Mouse (Mus musculus) heart, embryonic 10.5 days (tissue): ENCODE results near the gene Vezf1. TPM values are rescaled to one million over a fixed set of nuclear protein-coding genes. Genes with fewer than 3 reads are reported as not detected.
"Not testable (repeated sequence)": the region's sequence is repeated elsewhere in the genome, so short reads cannot be mapped to it uniquely, and the experiment has no call there.

Experiments
- DNase-seq: peaks from one replicate; pipeline ENCODE4 v3.0.0-alpha.2; 2017; ENCODE audit warnings: low spot score
- H3K27ac ChIP-seq: fragments of 300-500 bp; sonication (generic); 2 replicates; pipeline ENCODE4 v1.5.1; 2016; ENCODE audit warnings: mild to moderate bottlenecking
- H3K27me3 ChIP-seq: fragments of 300-500 bp; sonication (generic); 2 replicates; pipeline ENCODE4 v1.6.1; 2016; ENCODE audit warnings: mild to moderate bottlenecking; ENCODE audit not compliant: poor library complexity, insufficient read depth, severe bottlenecking
- H3K36me3 ChIP-seq: fragments of 300-500 bp; sonication (generic); 2 replicates; pipeline ENCODE4 v1.6.1; 2016; ENCODE audit warnings: mild to moderate bottlenecking, moderate library complexity
- H3K4me1 ChIP-seq: fragments of 300-500 bp; sonication (generic); 2 replicates; pipeline ENCODE4 v1.6.1; 2016; ENCODE audit warnings: mild to moderate bottlenecking
- H3K4me3 ChIP-seq: fragments of 300-500 bp; sonication (generic); 2 replicates; pipeline ENCODE4 v1.5.1; 2016; ENCODE audit warnings: mild to moderate bottlenecking, moderate library complexity
- H3K9me3 ChIP-seq: fragments of 300-500 bp; sonication (generic); 2 replicates; pipeline ENCODE4 v1.6.1; 2016; ENCODE audit warnings: mild to moderate bottlenecking, moderate library complexity
- WGBS: fragments of 180-500 bp; shearing (Covaris S2); methylation state at CpG from one replicate; pipeline ENCODE4 v1.1.7; 2016; 5-methylcytosine and 5-hydroxymethylcytosine counted together
- polyA plus RNA-seq: library from polyadenylated mRNA; unstranded; fragments of >200 nt; fragmentation: Nextera tagmentation; extraction: Ambion mirVana; gene quantifications from 2 replicates; pipeline ENCODE4 v1.2.1, GENCODE M21; 2016

Gene Vezf1
- polyA plus RNA-seq, 1 experiment from 2014 or later, result 34.1 TPM

DNA sequence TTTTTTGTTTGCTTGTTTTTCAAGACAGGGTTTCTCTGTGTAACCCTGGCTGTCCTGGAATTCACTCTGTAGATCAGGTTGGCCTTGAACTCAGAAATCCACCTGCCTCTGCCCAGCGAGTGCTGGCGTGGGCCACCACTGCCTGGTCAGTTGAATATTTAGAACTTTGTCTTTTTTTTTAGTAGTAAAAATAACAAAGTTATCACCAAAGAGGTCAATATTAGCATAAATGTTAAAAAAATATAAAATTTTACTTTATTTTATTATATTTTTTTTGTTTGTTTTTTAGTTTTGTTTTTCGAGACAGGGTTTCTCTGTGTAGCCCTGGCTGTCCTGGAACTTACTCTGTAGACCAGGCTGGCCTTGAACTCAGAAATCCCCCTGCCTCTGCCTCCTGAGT lies 22.9 kb upstream of the Vezf1 start:
- Histone ChIP-seq H3K36me3 (peaks cover 27% of the 10 kb centered on the region), H3K4me1 (peaks cover 14% of the 10 kb centered on the region)
- not testable (repeated sequence) for H3K27ac ChIP-seq, H3K9me3 ChIP-seq, DNase-seq, H3K27me3 ChIP-seq, H3K4me3 ChIP-seq
- 92% methylated on average over 3 of the region's 3 CpGs for WGBS

DNA sequence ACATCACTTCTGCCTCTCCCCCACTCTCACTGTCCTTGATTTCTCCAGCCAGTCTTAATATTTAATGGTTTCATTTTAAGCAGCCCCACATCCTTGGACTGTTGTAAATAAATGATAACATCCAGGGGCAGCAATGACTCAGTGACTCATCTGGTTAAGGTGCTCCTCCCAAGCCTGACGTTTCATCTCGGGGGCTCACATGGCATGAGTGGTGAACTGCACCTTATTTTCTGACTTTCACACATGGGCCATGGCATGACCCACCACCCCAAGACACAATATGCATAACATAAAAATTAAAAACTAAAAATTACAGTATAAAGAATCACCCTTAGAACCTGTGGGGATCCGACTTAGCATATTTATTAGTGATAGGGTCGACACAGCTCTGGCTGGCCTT lies 22.2 kb upstream of the Vezf1 start:
- DNase-seq, result no peak
- H3K27me3 ChIP-seq, result no peaks in the 10 kb centered on the region
- 82% methylated on average over 4 of the region's 4 CpGs for WGBS
- H3K27ac ChIP-seq, result no peak overlapping the region
- no peak overlapping the region; the same call in 1 of the 2 replicates for H3K4me3 ChIP-seq
- H3K36me3 ChIP-seq, result peaks cover 33% of the 10 kb centered on the region
- H3K4me1 ChIP-seq, result peaks cover 16% of the 10 kb centered on the region
- H3K9me3 ChIP-seq, result no peaks in the 10 kb centered on the region

- Histone ChIP-seq H3K4me1 (peaks cover 16% of the 10 kb centered on the region), H3K27ac (peak overlapping the region; percentile 100), H3K9me3 (no peaks in the 10 kb centered on the region), H3K4me3 (peak overlapping the region; percentile 98), H3K36me3 (peaks cover 38% of the 10 kb centered on the region), H3K27me3 (no peaks in the 10 kb centered on the region)
- DNase-seq, result no peak
- WGBS, result 63% methylated on average over 17 of the region's 17 CpGs
Measured at GRCm38 (mm10) chr11:88046323-88046937, 21.6 kb upstream of the Vezf1 start.

DNA sequence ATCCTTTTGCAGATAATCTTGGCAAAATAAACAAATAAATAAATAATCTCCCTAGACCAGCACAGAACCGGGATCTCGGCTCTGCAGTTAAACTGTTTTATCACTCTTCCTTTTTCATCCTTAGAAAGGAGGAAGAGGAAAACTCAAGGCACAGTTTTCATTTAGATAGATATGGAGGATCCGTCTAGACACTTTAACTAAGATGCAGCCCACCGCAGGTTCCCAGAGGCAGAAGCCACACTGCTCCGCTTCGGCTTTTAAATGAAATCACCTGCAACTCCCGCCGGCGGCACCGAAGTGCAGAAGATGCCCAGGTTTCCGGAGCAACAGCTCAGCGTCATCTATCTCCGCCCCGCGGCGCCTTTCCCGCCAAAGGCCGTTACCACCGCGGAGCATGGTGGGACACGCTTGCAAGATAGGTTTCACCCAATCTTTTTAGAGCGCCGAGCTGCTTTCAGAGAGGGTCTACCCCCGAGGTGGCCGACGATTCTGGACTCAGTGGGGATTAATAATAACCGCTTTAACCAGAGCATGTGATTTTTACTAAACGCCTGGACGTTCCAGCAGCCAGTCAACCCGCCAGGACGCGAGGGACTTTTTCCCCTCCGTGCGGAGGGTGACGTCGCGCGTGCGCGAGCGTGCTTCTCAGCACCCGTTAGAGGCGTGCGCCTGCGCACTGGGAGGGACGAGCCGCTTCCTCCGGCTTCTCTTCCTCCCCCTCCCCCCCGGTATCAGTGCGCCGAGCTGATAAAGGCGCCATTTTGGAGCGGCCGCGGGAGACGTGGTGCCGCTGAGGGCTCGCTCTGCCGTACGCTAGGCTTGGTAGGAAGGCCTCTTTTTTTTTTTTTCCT lies 20.9 kb upstream of the Vezf1 start, which contains the start of gene Srsf1:
Gene Srsf1 (plus strand): TSS at position 430 of the 851 bp plus-strand sequence.
- DNase-seq, result peak; percentile 99
- Histone ChIP-seq H3K36me3 (peaks cover 44% of the 10 kb centered on the region), H3K27ac (peak within 1 kb of the TSS; percentile 100), H3K4me1 (peaks cover 16% of the 10 kb centered on the region), H3K9me3 (no peaks in the 10 kb centered on the region), H3K27me3 (no peaks in the 10 kb centered on the region), H3K4me3 (peak within 1 kb of the TSS; percentile 98)
- under 1% methylated on average over 60 of the region's 60 CpGs for WGBS

DNA sequence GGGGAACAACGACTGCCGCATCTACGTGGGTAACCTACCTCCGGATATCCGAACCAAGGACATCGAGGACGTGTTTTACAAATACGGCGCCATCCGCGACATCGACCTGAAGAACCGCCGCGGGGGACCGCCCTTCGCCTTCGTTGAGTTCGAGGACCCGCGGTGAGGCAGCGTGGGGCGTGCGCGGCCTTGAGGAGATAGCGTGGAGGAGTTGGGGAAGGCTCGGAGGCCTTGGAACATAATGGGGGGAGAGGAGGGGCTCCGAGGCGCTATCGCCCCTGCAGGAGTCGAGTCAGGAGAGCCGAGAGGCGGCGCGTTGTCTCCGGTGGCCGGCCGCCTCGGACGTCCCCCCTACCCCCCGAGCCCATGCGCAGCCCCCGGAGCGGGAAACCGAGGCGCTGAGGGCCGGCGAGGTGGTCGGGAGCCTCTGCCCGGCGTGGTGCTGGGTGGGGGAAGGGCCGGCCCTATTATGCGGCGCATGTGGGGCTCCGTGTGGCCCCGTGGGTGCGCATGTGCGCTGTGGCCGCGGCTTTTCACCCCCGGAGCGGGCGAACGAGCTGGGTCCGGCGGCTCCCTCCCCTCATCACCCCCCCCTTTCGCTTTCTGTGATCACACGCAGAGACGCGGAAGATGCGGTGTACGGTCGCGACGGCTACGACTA lies 20.1 kb upstream of the Vezf1 start:
- peak overlapping the region; percentile 98 for H3K4me3 ChIP-seq
- H3K27ac ChIP-seq, result peak overlapping the region; percentile 100
- DNase-seq, result peak; percentile 87
- peaks cover 44% of the 10 kb centered on the region for H3K36me3 ChIP-seq
- H3K9me3 ChIP-seq, result no peaks in the 10 kb centered on the region
- H3K4me1 ChIP-seq, result peaks cover 16% of the 10 kb centered on the region
- under 1% methylated on average over 69 of the region's 76 CpGs for WGBS
- H3K27me3 ChIP-seq, result no peaks in the 10 kb centered on the region

- Histone ChIP-seq H3K4me3 (peak overlapping the region; percentile 98), H3K9me3 (no peaks in the 10 kb centered on the region), H3K4me1 (peaks cover 16% of the 10 kb centered on the region), H3K27me3 (no peaks in the 10 kb centered on the region), H3K36me3 (peaks cover 51% of the 10 kb centered on the region), H3K27ac (peak overlapping the region; percentile 100)
- WGBS, result 31% methylated on average over 26 of the region's 26 CpGs
- DNase-seq, result no peak
Measured at GRCm38 (mm10) chr11:88048961-88049670, 19.0 kb upstream of the Vezf1 start.

DNA sequence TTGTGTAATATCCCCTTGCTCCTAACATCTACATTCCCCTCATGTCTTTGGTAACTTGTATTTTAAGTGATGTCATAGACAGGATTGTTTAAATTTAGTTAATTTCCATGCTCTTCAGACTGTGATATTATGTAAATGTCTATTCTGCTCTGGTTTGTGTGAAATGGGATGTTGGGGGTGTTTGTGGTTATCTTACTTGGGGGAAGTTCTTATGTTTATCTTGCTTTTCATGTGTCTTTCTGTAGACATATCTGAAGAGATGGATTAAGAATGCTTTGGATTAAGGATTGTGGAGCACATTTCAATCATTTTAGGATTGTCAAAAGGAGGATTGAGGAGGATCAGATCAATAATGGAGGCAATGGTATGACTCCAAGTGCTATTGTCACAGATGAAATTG lies 18.3 kb upstream of the Vezf1 start:
- Histone ChIP-seq H3K4me3 (peak overlapping the region; percentile 98), H3K36me3 (peaks cover 51% of the 10 kb centered on the region)

GRCm38 (mm10) chr11:88052638-88053037 lies 15.4 kb upstream of the Vezf1 start:
- H3K4me3 ChIP-seq, result no peak overlapping the region
- WGBS, result 88% methylated on average over 4 of the region's 4 CpGs
- peaks cover 51% of the 10 kb centered on the region for H3K36me3 ChIP-seq
- no peak overlapping the region for H3K27ac ChIP-seq
- no peak for DNase-seq
- peaks cover 12% of the 10 kb centered on the region for H3K4me1 ChIP-seq
- no peaks in the 10 kb centered on the region for H3K27me3 ChIP-seq
- H3K9me3 ChIP-seq, result no peaks in the 10 kb centered on the region

More for the DNA sequence above, 18.3 kb upstream of the Vezf1 start:
- Histone ChIP-seq H3K9me3 (no peaks in the 10 kb centered on the region), H3K27me3 (no peaks in the 10 kb centered on the region), H3K4me1 (peaks cover 16% of the 10 kb centered on the region), H3K27ac (no peak overlapping the region)
- DNase-seq, result no peak

DNA sequence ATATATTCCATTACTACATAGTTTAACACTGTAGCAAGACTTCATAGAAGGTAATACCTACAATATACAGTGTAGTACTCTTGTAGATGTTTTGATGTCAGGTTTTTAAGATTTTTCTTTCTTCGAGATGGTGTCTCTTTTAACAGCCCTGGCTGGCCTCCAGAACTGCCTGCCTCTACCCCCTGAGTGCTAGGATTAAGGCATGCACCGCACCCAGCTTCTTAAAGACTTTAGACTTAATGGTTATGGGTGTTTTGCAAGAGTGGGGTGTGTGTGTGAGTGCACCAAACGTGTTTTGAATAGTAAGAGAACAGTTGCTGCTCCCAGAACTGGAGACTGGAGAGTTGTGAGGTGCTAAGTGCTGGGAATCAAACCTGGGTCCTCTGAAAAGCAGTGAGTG lies 14.3 kb upstream of the Vezf1 start:
- DNase-seq, result no peak
- peaks cover 51% of the 10 kb centered on the region for H3K36me3 ChIP-seq
- WGBS, result 68% methylated on average over 3 of the region's 3 CpGs
- H3K4me3 ChIP-seq, result no peak overlapping the region
- no peaks in the 10 kb centered on the region for H3K27me3 ChIP-seq
- peaks cover 12% of the 10 kb centered on the region for H3K4me1 ChIP-seq
- no peaks in the 10 kb centered on the region for H3K9me3 ChIP-seq
- no peak overlapping the region for H3K27ac ChIP-seq

- H3K4me3 ChIP-seq, result no peak overlapping the region
- peaks cover 43% of the 10 kb centered on the region for H3K36me3 ChIP-seq
- H3K27me3 ChIP-seq, result no peaks in the 10 kb centered on the region
- no peak overlapping the region for H3K27ac ChIP-seq
- no peaks in the 10 kb centered on the region for H3K9me3 ChIP-seq
- 84% methylated on average over 1 of the region's 1 CpGs for WGBS
- DNase-seq, result no peak
- H3K4me1 ChIP-seq, result peaks cover 7% of the 10 kb centered on the region
Measured at GRCm38 (mm10) chr11:88054589-88054988, 13.5 kb upstream of the Vezf1 start.

- WGBS, result 87% methylated on average over 2 of the region's 2 CpGs
- H3K9me3 ChIP-seq, result no peaks in the 10 kb centered on the region
- no peak overlapping the region for H3K27ac ChIP-seq
- H3K4me1 ChIP-seq, result no peaks in the 10 kb centered on the region; the same call in 1 of the 2 replicates
- no peak for DNase-seq
- H3K36me3 ChIP-seq, result peaks cover 31% of the 10 kb centered on the region
- no peak overlapping the region for H3K4me3 ChIP-seq
- H3K27me3 ChIP-seq, result no peaks in the 10 kb centered on the region
Measured at GRCm38 (mm10) chr11:88055777-88056176, 12.3 kb upstream of the Vezf1 start.

GRCm38 (mm10) chr11:88057788-88058187 lies 10.3 kb upstream of the Vezf1 start:
- Histone ChIP-seq H3K36me3 (peaks cover 11% of the 10 kb centered on the region), H3K27me3 (no peaks in the 10 kb centered on the region), H3K4me3 (no peak overlapping the region), H3K27ac (no peak overlapping the region), H3K9me3 (no peaks in the 10 kb centered on the region), H3K4me1 (no peaks in the 10 kb centered on the region)
- no peak for DNase-seq
- WGBS, result 66% methylated on average over 2 of the region's 2 CpGs
